Mouse (Mus musculus): ENCODE data around the gene Pi4k2b. TPM values are rescaled to one million over a fixed set of nuclear protein-coding genes. Genes with fewer than 3 reads are reported as not detected.
A peak's percentile ranks its signal among the peaks of the same experiment; 100 is the strongest.

Pi4k2b gene
- polyA plus RNA-seq, 1 experiment from 2014 or later = 6.2 TPM

GRCm38 (mm10) chr5:52783957-52784356, 42.6 kb downstream of the Pi4k2b start:
- Histone ChIP-seq H3K27ac (no peak overlapping the region), H3K36me3 (peaks cover 21% of the 10 kb centered on the region), H3K4me3 (replicated peaks) (0 out of 2 replicates have a peak overlapping the region, but pooled peaks have one; percentile 87), H3K27me3 (no peaks in the 10 kb centered on the region), H3K4me2 (replicated peaks) (peak overlapping the region; percentile 55; the same call in 1 of the 2 replicates), H3K9me3 (no peaks in the 10 kb centered on the region), H3K4me1 (replicated peaks) (no peaks in the 10 kb centered on the region), H3K9ac (replicated peaks) (no peak overlapping the region)
- 76% methylated on average over 2 of the region's 2 CpGs for WGBS
- ATAC-seq = no peak

GRCm38 (mm10) chr5:52786556-52787322, 45.4 kb downstream of the Pi4k2b start:
- Histone ChIP-seq H3K27ac (no peak overlapping the region), H3K27me3 (no peaks in the 10 kb centered on the region), H3K9ac (replicated peaks) (no peak overlapping the region), H3K4me2 (replicated peaks) (no peak overlapping the region), H3K4me1 (replicated peaks) (no peaks in the 10 kb centered on the region), H3K4me3 (replicated peaks) (no peak overlapping the region), H3K36me3 (peaks cover 24% of the 10 kb centered on the region), H3K9me3 (no peaks in the 10 kb centered on the region)
- 90% methylated on average over 7 of the region's 7 CpGs for WGBS
- no peak for ATAC-seq

GRCm38 (mm10) chr5:52793230-52793629, 51.9 kb downstream of the Pi4k2b start:
- Histone ChIP-seq H3K36me3 (peaks cover 40% of the 10 kb centered on the region), H3K4me2 (replicated peaks) (no peak overlapping the region), H3K9ac (replicated peaks) (no peak overlapping the region), H3K9me3 (no peaks in the 10 kb centered on the region), H3K4me3 (replicated peaks) (no peak overlapping the region), H3K27ac (no peak overlapping the region), H3K27me3 (no peaks in the 10 kb centered on the region), H3K4me1 (replicated peaks) (no peaks in the 10 kb centered on the region)
- WGBS = 97% methylated on average over 9 of the region's 9 CpGs
- ATAC-seq = no peak

GRCm38 (mm10) chr5:52794109-52794508, 52.7 kb downstream of the Pi4k2b start:
- Histone ChIP-seq H3K9ac (replicated peaks) (no peak overlapping the region), H3K4me1 (replicated peaks) (no peaks in the 10 kb centered on the region), H3K4me3 (replicated peaks) (no peak overlapping the region), H3K36me3 (peaks cover 41% of the 10 kb centered on the region), H3K27me3 (no peaks in the 10 kb centered on the region), H3K27ac (no peak overlapping the region), H3K9me3 (no peaks in the 10 kb centered on the region), H3K4me2 (replicated peaks) (no peak overlapping the region)
- no peak for ATAC-seq
- 90% methylated on average over 9 of the region's 9 CpGs for WGBS

GRCm38 (mm10) chr5:52799274-52799985, 58.1 kb downstream of the Pi4k2b start:
- Histone ChIP-seq H3K4me2 (replicated peaks) (no peak overlapping the region), H3K27me3 (no peaks in the 10 kb centered on the region)

GRCm38 (mm10) chr5:52805801-52806200, 64.4 kb downstream of the Pi4k2b start:
- no peak overlapping the region for H3K27ac ChIP-seq
- no peak overlapping the region for H3K9ac ChIP-seq (replicated peaks)
- H3K4me3 ChIP-seq (replicated peaks) = no peak overlapping the region
- no peaks in the 10 kb centered on the region for H3K9me3 ChIP-seq
- ATAC-seq = no peak
- H3K27me3 ChIP-seq = no peaks in the 10 kb centered on the region
- H3K4me1 ChIP-seq (replicated peaks) = no peaks in the 10 kb centered on the region
- H3K36me3 ChIP-seq = peaks cover 32% of the 10 kb centered on the region
- 83% methylated on average over 4 of the region's 4 CpGs for WGBS
- no peak overlapping the region for H3K4me2 ChIP-seq (replicated peaks)

More at GRCm38 (mm10) chr5:52799274-52799985, 58.1 kb downstream of the Pi4k2b start:
- Histone ChIP-seq H3K9ac (replicated peaks) (no peak overlapping the region), H3K4me1 (replicated peaks) (no peaks in the 10 kb centered on the region), H3K36me3 (peaks cover 45% of the 10 kb centered on the region), H3K27ac (no peak overlapping the region), H3K4me3 (replicated peaks) (no peak overlapping the region), H3K9me3 (no peaks in the 10 kb centered on the region)
- WGBS = 93% methylated on average over 12 of the region's 12 CpGs
- ATAC-seq = no peak

GRCm38 (mm10) chr5:52806349-52806748, 65.0 kb downstream of the Pi4k2b start:
- no peak overlapping the region for H3K4me2 ChIP-seq (replicated peaks)
- H3K27me3 ChIP-seq = no peaks in the 10 kb centered on the region
- H3K27ac ChIP-seq = no peak overlapping the region
- no peak overlapping the region for H3K4me3 ChIP-seq (replicated peaks)
- H3K36me3 ChIP-seq = peaks cover 32% of the 10 kb centered on the region
- H3K4me1 ChIP-seq (replicated peaks) = no peaks in the 10 kb centered on the region
- H3K9ac ChIP-seq (replicated peaks) = no peak overlapping the region
- ATAC-seq = no peak
- H3K9me3 ChIP-seq = no peaks in the 10 kb centered on the region
- WGBS = 81% methylated on average over 8 of the region's 8 CpGs

GRCm38 (mm10) chr5:52807030-52807429, 65.7 kb downstream of the Pi4k2b start:
- peaks cover 32% of the 10 kb centered on the region for H3K36me3 ChIP-seq
- H3K9ac ChIP-seq (replicated peaks) = no peak overlapping the region
- H3K27me3 ChIP-seq = no peaks in the 10 kb centered on the region
- no peak overlapping the region for H3K4me3 ChIP-seq (replicated peaks)
- H3K27ac ChIP-seq = no peak overlapping the region
- no peak for ATAC-seq
- H3K9me3 ChIP-seq = no peaks in the 10 kb centered on the region
- no peak overlapping the region for H3K4me2 ChIP-seq (replicated peaks)
- WGBS = 92% methylated on average over 7 of the region's 7 CpGs
- no peaks in the 10 kb centered on the region for H3K4me1 ChIP-seq (replicated peaks)

- no peak overlapping the region for H3K9ac ChIP-seq (replicated peaks)
- H3K9me3 ChIP-seq = no peaks in the 10 kb centered on the region
- H3K36me3 ChIP-seq = peaks cover 30% of the 10 kb centered on the region
- H3K27me3 ChIP-seq = no peaks in the 10 kb centered on the region
- no peak overlapping the region for H3K4me2 ChIP-seq (replicated peaks)
- H3K4me3 ChIP-seq (replicated peaks) = no peak overlapping the region
- no peak overlapping the region for H3K27ac ChIP-seq
- 96% methylated on average over 6 of the region's 6 CpGs for WGBS
- no peaks in the 10 kb centered on the region for H3K4me1 ChIP-seq (replicated peaks)
- no peak for ATAC-seq
Observed at GRCm38 (mm10) chr5:52810446-52810845, 69.1 kb downstream of the Pi4k2b start.

- Histone ChIP-seq H3K4me1 (replicated peaks) (no peaks in the 10 kb centered on the region), H3K4me2 (replicated peaks) (no peak overlapping the region), H3K9ac (replicated peaks) (no peak overlapping the region), H3K27ac (no peak overlapping the region), H3K27me3 (no peaks in the 10 kb centered on the region), H3K9me3 (no peaks in the 10 kb centered on the region), H3K36me3 (peaks cover 31% of the 10 kb centered on the region), H3K4me3 (replicated peaks) (no peak overlapping the region)
- ATAC-seq = no peak
- 95% methylated on average over 14 of the region's 14 CpGs for WGBS
Observed at GRCm38 (mm10) chr5:52811056-52811455, 69.7 kb downstream of the Pi4k2b start.

GRCm38 (mm10) chr5:52812456-52812855, 71.1 kb downstream of the Pi4k2b start:
- H3K4me2 ChIP-seq (replicated peaks) = no peak overlapping the region
- H3K9me3 ChIP-seq = no peaks in the 10 kb centered on the region
- ATAC-seq = no peak
- H3K9ac ChIP-seq (replicated peaks) = no peak overlapping the region
- WGBS = 92% methylated on average over 10 of the region's 10 CpGs
- no peak overlapping the region for H3K4me3 ChIP-seq (replicated peaks)
- H3K27me3 ChIP-seq = no peaks in the 10 kb centered on the region
- no peak overlapping the region for H3K27ac ChIP-seq
- H3K4me1 ChIP-seq (replicated peaks) = no peaks in the 10 kb centered on the region
- peaks cover 35% of the 10 kb centered on the region for H3K36me3 ChIP-seq

- Histone ChIP-seq H3K27me3 (no peaks in the 10 kb centered on the region), H3K4me2 (replicated peaks) (no peak overlapping the region), H3K9me3 (no peaks in the 10 kb centered on the region), H3K4me1 (replicated peaks) (no peaks in the 10 kb centered on the region), H3K27ac (no peak overlapping the region), H3K36me3 (peaks cover 30% of the 10 kb centered on the region), H3K9ac (replicated peaks) (no peak overlapping the region), H3K4me3 (replicated peaks) (no peak overlapping the region)
- ATAC-seq = no peak
- WGBS = 95% methylated on average over 7 of the region's 7 CpGs
Observed at GRCm38 (mm10) chr5:52813312-52813711, 71.9 kb downstream of the Pi4k2b start.

Data from midbrain, embryonic 13.5 days (tissue).